Mouse (Mus musculus) B cell, adult 62 days (primary cell): ENCODE data around the gene Hoxd9. TPM values are rescaled to one million over a fixed set of nuclear protein-coding genes. Genes with fewer than 3 reads are reported as not detected.

Source experiments
- total RNA-seq: library from RNA; stranded (reverse); gene quantifications from 4 replicates; pipeline ENCODE4 v1.2.4, GENCODE M21; 2023

The Hoxd9 gene
- not detected in 4 replicates for total RNA-seq

GRCm38 (mm10) chr2:74697567-74698121 lies at the start of gene Hoxd9:
Gene Hoxd9 (plus strand): TSS chr2:74697727.

GRCm38 (mm10) chr2:74659507-74660005 lies 38.0 kb upstream of the Hoxd9 start, which contains the start of gene Evx2:
Gene Evx2 (minus strand): TSS chr2:74659557.

GRCm38 (mm10) chr2:74667842-74668357 lies 29.6 kb upstream of the Hoxd9 start, which contains the start of gene Hoxd13:
Gene Hoxd13 (plus strand): TSS chr2:74668310.

GRCm38 (mm10) chr2:74674881-74675665 lies 22.5 kb upstream of the Hoxd9 start, which contains the start of gene Hoxd12:
Gene Hoxd12 (plus strand): TSS chr2:74675013.

GRCm38 (mm10) chr2:74678891-74679595 lies 18.5 kb upstream of the Hoxd9 start, which contains the start of gene Hoxd11:
Gene Hoxd11 (plus strand): TSS chr2:74679557.

GRCm38 (mm10) chr2:74691022-74691951 lies 6.2 kb upstream of the Hoxd9 start, which contains the start of gene Hoxd10:
Gene Hoxd10 (plus strand): TSS chr2:74691924.

GRCm38 (mm10) chr2:74704393-74704998 lies 7.0 kb downstream of the Hoxd9 start, which contains the start of gene Hoxd8:
Gene Hoxd8 (plus strand): TSS chr2:74704615.

GRCm38 (mm10) chr2:74711721-74712621 lies 14.4 kb downstream of the Hoxd9 start, which contains the start of the genes Hoxd3 and Hoxd4:
Gene Hoxd3 (plus strand): TSS chr2:74711927.
Gene Hoxd4 (plus strand): TSS chr2:74711929.

GRCm38 (mm10) chr2:74726551-74726950 lies 29.0 kb downstream of the Hoxd9 start, which contains the start of gene Gm28230:
Gene Gm28230 (plus strand): TSS chr2:74726728.

Other genes starting within 250 kb of the Hoxd9 start
- 29.2 to 37.0 TPM (median 30.4 TPM) in 4 replicates for gene Lnpk, start 118.3 kb upstream of the Hoxd9 start, total RNA-seq
- not detected in 4 replicates for gene Evx2, start 38.2 kb upstream of the Hoxd9 start, total RNA-seq
- gene Hoxd13, start 29.4 kb upstream of the Hoxd9 start, total RNA-seq = not detected in 4 replicates
- gene Hoxd12, start 22.7 kb upstream of the Hoxd9 start, total RNA-seq = not detected in 4 replicates
- not detected in 4 replicates for gene Hoxd11, start 18.2 kb upstream of the Hoxd9 start, total RNA-seq
- gene Hoxd10, start 5.8 kb upstream of the Hoxd9 start, total RNA-seq = not detected in 4 replicates
- gene Hoxd8, start 6.9 kb downstream of the Hoxd9 start, total RNA-seq = not detected in 4 replicates
- not detected in 4 replicates for gene Hoxd3, start 14.2 kb downstream of the Hoxd9 start, total RNA-seq
- gene Hoxd4, start 14.2 kb downstream of the Hoxd9 start, total RNA-seq = not detected in 4 replicates
- not detected in 4 replicates for gene Gm28230, start 29.0 kb downstream of the Hoxd9 start, total RNA-seq
- gene Hoxd1, start 65.3 kb downstream of the Hoxd9 start, total RNA-seq = not detected in 4 replicates
- gene Mtx2, start 128.1 kb downstream of the Hoxd9 start, total RNA-seq = 18.7 to 26.4 TPM (median 21.4 TPM) in 4 replicates